Mouse (Mus musculus): ENCODE results near the gene Dach1.

Dach1 gene

DNA sequence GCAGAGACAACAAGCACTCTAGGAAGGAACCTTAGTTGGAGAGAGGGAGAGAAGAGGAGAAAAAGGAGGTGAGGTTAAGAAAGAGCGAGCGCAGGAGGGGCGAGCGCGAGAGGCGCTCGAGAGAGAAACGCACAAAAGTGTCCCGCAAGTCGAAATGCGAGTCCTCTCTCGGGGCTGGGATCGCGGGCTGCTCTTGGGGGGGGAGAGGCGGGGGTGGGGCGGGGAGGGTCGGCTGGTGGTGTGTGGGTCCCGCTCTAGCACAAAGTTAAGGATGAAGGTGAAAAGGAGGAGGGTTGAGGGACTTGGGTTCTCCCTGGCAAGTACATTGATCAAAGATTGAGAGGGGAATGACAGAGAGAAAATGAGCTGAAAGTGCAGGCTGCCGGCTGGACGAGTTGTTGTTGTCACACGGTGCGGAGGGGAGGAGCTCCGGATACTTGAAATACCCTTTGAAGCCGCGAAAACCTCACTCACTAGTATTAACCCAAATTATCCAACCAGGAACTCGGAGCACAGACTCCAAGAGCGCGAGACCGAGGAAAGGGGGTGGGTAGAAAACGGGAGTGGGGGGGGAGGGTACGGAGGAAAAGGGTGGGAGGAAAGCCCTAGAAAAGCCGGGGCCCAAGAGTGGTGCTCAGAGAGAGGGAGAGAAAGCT is at the start of gene Dach1:
TSS of gene Dach1 (minus strand) at position 345 of the 656 bp plus-strand sequence.
- DNase-seq (ENCODE audit: low spot score in 2 of 2) = peak; percentile 43 to 62

- no peak for DNase-seq (ENCODE audit: low spot score in 2 of 2)
Measured at GRCm38 (mm10) chr14:98200089-98200488, 30.5 kb upstream of the Dach1 start.

GRCm38 (mm10) chr14:98181545-98181944 is 12.0 kb upstream of the Dach1 start:
- DNase-seq (ENCODE audit: low spot score in 2 of 2) = peak in 1 of 2 experiments; percentile 12

- DNase-seq (ENCODE audit: low spot score in 2 of 2) = no peak
Measured at GRCm38 (mm10) chr14:98173831-98174230, 4.3 kb upstream of the Dach1 start.

- no peak for DNase-seq (ENCODE audit: low spot score in 2 of 2)
Measured at GRCm38 (mm10) chr14:98172394-98172905, 2.9 kb upstream of the Dach1 start.

DNA sequence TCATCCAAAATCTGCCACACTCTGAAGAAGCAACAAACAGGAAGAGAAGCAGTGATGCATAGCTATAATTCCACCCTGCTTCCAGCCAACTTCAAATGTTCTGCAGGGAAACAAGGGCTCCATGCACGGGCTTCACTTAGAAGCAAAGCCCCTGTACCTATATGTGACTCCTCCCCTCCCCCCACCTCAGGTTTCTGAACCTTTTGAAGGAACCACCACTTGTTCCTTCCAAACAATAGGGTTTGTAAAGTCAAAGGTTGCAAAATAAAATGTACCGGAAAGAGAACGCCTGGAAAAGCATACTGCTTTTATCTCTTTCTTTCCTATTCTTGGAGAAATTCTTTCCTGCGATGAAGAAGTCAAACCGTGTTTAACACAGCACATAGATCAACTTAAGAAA is 2.3 kb upstream of the Dach1 start:
- no peak for DNase-seq (ENCODE audit: low spot score in 2 of 2)

- DNase-seq (ENCODE audit: low spot score in 2 of 2) = peak in 1 of 2 experiments; percentile 27
Measured at GRCm38 (mm10) chr14:98168908-98169401, 610 bp downstream of the Dach1 start.

- peak in 1 of 2 experiments; percentile 44 for DNase-seq (ENCODE audit: low spot score in 2 of 2)
Measured at GRCm38 (mm10) chr14:98168039-98168907, 1.3 kb downstream of the Dach1 start.

DNA sequence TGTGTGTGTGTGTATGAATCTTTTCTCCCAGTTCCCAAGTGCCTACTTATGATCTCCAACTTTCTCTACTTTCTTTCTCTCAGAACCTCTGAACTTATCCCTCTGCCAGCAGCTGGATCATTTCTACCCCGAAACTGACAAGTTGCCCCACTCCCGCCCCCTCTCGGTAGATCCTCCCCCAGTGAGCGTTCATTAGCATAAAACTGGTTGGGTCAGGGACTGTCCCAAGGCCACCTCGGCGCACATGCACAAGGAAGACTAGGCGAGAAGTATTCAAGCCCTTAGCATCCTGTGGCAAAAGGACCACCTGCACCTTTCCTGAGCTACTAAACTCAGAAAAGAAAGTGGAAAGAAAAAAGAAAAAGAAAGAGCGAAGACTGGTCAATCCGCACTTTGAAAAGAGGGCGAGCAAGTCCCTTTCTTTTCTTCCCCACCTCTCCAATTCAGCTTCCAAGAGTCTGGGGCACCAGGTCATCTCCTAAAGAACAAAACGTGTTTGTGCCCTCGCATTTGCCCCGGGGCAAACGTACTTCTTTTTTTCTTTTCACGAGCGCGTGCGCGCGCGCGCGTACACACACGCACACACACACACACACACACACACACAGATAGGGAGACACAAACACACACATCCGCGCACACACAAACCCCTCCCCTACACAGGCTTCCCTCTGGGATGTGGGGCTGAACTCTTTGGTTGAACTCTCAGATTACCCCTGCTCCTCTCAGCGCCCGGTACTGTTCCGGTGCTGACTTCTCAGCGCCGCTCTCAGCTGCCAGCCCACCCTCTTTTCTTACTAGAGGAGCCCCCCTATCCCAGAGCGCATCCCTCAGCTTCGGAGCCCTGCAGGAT is 2.2 kb downstream of the Dach1 start:
- DNase-seq (ENCODE audit: low spot score in 2 of 2) = peak; percentile 23 to 46

DNA sequence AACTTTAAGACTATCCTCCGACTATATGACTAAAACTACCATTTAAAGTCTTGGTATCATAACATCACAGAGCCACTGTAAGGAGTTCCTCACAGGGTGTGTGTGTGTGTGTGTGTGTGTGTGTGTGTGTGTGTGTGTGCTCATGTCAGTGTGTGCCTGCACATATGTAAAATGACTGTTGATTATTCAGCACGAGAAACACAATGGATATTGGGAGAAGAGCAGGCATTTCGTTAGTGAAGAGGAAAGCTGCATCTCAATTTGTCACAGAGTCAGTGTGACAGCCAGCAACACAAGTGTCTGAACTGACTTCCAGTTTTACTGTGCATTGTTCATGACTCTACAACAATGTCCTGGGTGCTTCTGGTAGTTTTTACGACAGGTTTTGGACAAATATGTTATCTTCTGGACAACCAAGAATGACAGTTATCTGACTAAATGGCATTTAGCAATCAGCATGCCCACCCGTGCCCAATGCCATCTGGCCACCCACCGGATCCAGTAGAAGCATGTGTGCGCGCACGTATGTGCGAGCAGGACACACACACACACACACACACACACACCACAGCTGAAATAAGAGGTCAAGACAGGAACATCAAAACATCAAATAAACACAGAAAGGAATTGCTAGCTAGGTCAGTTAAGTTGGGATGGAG is 3.1 kb downstream of the Dach1 start:
- DNase-seq (ENCODE audit: low spot score in 2 of 2) = no peak

DNA sequence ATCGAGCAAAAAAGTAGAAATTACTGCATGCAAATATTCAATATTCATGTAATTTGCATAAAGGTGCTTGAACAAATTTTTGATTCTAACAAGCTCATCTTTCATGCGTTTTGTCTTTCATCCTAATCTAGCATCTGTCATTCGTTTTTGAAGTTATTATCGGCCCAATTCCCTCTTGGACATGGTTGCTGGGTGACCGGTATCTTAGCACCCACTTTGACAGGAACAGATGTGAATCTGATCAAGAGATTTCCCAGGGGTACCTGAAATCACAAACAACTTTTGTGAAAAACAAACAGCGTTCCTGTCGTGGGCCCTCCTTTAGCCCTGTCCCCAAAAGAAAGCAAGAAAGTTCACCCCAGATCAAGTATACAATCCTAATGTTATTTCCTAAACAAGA is 12.8 kb downstream of the Dach1 start:
- no peak for DNase-seq (ENCODE audit: low spot score in 2 of 2)

- DNase-seq (ENCODE audit: low spot score in 2 of 2) = no peak
Measured at GRCm38 (mm10) chr14:98155725-98156392, 13.7 kb downstream of the Dach1 start.

- no peak for DNase-seq (ENCODE audit: low spot score in 2 of 2)
Measured at GRCm38 (mm10) chr14:98154832-98155422, 14.6 kb downstream of the Dach1 start.

DNA sequence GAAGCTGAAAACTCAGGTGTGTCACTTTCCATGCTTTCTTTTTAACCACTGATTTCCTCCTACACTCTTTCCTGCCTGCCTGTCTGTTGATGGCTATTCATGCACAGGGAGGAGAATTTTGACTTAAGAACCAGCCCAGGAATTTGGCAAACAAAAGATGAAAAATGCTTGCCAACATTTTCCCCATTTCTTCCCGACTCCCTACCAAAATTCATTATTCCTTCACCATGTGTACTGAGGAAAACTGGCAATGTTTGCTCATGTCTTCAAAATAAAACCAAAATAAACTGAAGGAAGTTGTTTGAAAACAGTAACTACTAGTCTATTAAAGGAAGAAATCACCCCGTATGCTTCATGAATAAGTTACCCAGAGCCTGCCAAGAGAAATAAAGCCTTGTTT is 27.8 kb downstream of the Dach1 start:
- no peak for DNase-seq (ENCODE audit: low spot score in 2 of 2)

DNA sequence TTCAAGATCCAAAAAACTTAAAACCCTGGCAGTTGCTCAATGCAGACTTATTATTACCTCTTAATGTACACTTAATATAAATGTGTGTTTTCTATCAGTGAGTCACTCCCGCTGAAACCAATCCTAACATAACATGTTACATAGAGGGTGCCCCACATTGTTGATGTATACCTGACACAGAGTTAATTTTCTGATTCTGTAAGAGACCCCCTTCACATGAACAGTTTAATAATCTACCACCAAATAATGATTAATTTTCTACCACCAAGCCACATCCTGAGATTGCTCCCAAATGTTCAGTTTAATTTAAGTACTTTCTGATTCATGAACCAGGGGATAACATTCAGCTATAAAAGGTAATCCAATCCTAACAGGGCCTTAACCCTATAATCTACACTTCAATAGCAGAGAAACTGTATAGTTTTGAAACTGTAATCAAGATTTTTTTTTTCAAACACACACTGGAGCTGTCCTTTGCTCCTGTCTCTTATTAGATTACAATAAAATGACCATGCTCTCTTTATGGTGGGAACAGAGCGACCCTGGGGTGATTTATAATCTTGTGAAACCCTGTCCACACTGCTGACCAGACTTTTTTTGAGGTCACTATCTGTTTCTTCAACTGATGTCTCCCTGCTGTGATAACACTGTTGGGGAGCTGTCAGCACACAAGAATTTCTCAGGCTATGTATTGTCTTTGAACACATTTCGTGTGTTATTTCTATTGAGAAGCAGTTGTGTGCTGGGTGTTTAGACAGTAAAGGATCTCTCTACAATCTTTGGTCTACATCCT is 30.5 kb downstream of the Dach1 start:
- no peak for DNase-seq (ENCODE audit: low spot score in 2 of 2)

DNA sequence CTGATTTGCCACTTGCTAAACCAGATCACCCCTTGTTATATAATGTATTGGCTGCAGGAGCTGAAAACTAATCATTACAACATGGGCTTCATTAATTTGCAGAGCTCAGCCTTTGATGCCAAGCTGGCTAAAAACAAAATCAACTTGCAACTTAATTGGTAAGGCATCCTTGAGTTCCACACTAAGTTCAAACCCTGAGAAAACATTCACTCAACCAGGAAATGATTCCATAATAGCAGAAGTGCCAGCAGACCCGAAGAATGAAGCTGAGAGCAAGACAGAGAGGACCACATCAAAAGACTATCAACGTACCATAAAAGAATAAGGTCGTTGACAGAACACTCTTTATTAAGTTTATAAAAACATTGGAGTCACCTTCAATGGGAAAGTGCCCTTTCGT is 35.0 kb downstream of the Dach1 start:
- no peak for DNase-seq (ENCODE audit: low spot score in 2 of 2)

DNA sequence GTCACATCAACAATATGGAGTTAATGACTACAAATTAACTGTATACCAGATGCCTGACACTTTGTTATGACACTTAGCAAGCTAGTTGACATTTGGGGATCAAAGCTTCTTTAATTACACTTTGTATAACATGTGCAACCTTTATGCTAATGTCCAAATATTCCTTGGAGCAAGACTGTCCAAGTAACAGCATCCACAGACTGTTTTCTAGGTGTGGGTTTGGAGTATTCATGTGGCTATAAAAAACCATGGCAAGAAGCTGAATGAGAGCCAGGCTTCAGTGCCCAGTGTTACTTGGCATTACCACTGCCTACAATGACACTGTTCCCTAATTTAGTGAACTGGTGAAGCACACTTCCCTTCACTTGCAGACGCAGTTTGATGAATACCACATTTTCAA is 46.5 kb downstream of the Dach1 start:
- DNase-seq (ENCODE audit: low spot score in 2 of 2) = peak in 1 of 2 experiments; percentile 11

DNA sequence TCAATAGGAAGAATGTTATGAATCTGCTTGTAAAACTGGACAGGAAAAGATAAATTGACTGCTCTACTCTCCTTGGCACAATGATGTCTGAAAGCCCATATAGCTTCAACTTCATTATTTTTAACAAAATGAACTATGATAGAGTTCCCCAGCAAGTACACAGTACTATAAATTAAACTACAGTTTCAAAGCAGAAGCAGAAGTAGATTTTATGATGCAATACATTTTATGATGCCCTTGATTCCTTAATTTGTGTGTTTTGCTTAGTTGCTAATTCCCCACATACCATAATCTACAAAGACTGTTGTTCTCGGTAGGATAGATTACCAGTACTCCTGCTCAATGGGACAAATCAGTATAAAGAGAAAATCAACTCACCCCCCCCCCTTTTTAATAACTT is 52.9 kb downstream of the Dach1 start:
- no peak for DNase-seq (ENCODE audit: low spot score in 2 of 2)

GRCm38 (mm10) chr14:98113106-98113505 is 56.5 kb downstream of the Dach1 start:
- DNase-seq (ENCODE audit: low spot score in 2 of 2) = no peak

All from heart, adult 9 months (tissue).